Mouse (Mus musculus) ES-E14 (cell line): ENCODE data around the gene Hbp1. TPM values are rescaled to one million over a fixed set of nuclear protein-coding genes. Genes with fewer than 3 reads are reported as not detected.
A peak's percentile ranks its signal among the peaks of the same experiment; 100 is the strongest.

ENCODE experiments used
- DNase-seq: peaks from one replicate; pipeline ENCODE4 v3.0.0-alpha.2; 2013; ENCODE audit warnings: low read depth, low spot score
- H3K27ac ChIP-seq: 2 replicates; pipeline ENCODE4 v1.5.1; 2012; ENCODE audit warnings: low read depth, mild to moderate bottlenecking, low read length, moderate library complexity, mixed read lengths; ENCODE audit not compliant: poor library complexity, insufficient read depth, severe bottlenecking
- H3K36me3 ChIP-seq: 2 replicates; pipeline ENCODE4 v1.6.1; 2012; ENCODE audit warnings: mild to moderate bottlenecking, low read length, moderate library complexity, mixed read lengths; ENCODE audit not compliant: control insufficient read depth, poor library complexity, insufficient read depth, severe bottlenecking
- H3K4me1 ChIP-seq, 2 experiments: fragments of 150-350 bp in 1 of 2; sonication (generic) in 1 of 2; 2 replicates each; pipeline ENCODE4 v1.6.1; 2012; ENCODE audit warnings: low read length in 2 of 2, mild to moderate bottlenecking in 1 of 2, mixed read lengths in 1 of 2; ENCODE audit not compliant: control insufficient read depth in 2 of 2, insufficient read depth in 2 of 2, poor library complexity in 1 of 2
- H3K4me3 ChIP-seq, 2 experiments: fragments of 150-350 bp in 1 of 2; sonication (generic) in 1 of 2; 2 replicates each; pipeline ENCODE4 v1.5.1; 2012; ENCODE audit warnings: low read length in 2 of 2, low read depth in 1 of 2, mild to moderate bottlenecking in 1 of 2, mixed read lengths in 1 of 2; ENCODE audit not compliant: insufficient read depth in 1 of 2, poor library complexity in 1 of 2, severe bottlenecking in 1 of 2
- H3K9ac ChIP-seq: 2 replicates; pipeline ENCODE4 v1.6.1; 2012; ENCODE audit warnings: low read depth, mild to moderate bottlenecking, low read length, mixed read lengths; ENCODE audit not compliant: poor library complexity, insufficient read depth, severe bottlenecking
- H3K9me3 ChIP-seq: fragments of 150-350 bp; sonication (generic); 2 replicates; pipeline ENCODE4 v1.6.1; 2012; ENCODE audit warnings: low read depth, mild to moderate bottlenecking, low read length; ENCODE audit not compliant: control insufficient read depth, insufficient read depth
- CHD2 ChIP-seq: IDR thresholded peaks from 2 replicates; pipeline ENCODE4 v1.6.1; 2014; ENCODE audit warnings: mild to moderate bottlenecking, low read depth, low read length, inconsistent platforms
- HCFC1 ChIP-seq: IDR thresholded peaks from 2 replicates; pipeline ENCODE4 v1.6.1; 2012; ENCODE audit warnings: low read length, inconsistent platforms, borderline replicate concordance; ENCODE audit not compliant: insufficient read depth
- MAFK ChIP-seq: IDR thresholded peaks from 2 replicates; pipeline ENCODE4 v1.6.1; 2014; ENCODE audit warnings: mild to moderate bottlenecking, low read depth, low read length, inconsistent platforms; ENCODE audit not compliant: insufficient read depth
- ZC3H11A ChIP-seq: IDR thresholded peaks from 2 replicates; pipeline ENCODE4 v1.6.1; 2012; ENCODE audit warnings: low read depth, mild to moderate bottlenecking, inconsistent platforms, low read length, borderline replicate concordance
- ZNF384 ChIP-seq: IDR thresholded peaks from 2 replicates; pipeline ENCODE4 v1.6.1; 2012; ENCODE audit warnings: low read depth, low read length, inconsistent platforms
- in situ Hi-C, 2 experiments: fragments of 600-800 bp; cut with MboI; formaldehyde crosslinking; loops; one replicate each; pipeline ENCODE4 v1.15.1; 2025; ENCODE audit warnings: low sequenced_read_pairs in 2 of 2, inconsistent platforms in 1 of 2; ENCODE audit not compliant: unreplicated experiment in 2 of 2
- total RNA-seq: library from RNA; depleted of rRNA; stranded (reverse); fragments of 300-350 nt; gene quantifications from 2 replicates; pipeline ENCODE4 v1.2.3, GENCODE M21; 2012

Hbp1 gene
- total RNA-seq, 1 experiment = 43.3 TPM

DNA sequence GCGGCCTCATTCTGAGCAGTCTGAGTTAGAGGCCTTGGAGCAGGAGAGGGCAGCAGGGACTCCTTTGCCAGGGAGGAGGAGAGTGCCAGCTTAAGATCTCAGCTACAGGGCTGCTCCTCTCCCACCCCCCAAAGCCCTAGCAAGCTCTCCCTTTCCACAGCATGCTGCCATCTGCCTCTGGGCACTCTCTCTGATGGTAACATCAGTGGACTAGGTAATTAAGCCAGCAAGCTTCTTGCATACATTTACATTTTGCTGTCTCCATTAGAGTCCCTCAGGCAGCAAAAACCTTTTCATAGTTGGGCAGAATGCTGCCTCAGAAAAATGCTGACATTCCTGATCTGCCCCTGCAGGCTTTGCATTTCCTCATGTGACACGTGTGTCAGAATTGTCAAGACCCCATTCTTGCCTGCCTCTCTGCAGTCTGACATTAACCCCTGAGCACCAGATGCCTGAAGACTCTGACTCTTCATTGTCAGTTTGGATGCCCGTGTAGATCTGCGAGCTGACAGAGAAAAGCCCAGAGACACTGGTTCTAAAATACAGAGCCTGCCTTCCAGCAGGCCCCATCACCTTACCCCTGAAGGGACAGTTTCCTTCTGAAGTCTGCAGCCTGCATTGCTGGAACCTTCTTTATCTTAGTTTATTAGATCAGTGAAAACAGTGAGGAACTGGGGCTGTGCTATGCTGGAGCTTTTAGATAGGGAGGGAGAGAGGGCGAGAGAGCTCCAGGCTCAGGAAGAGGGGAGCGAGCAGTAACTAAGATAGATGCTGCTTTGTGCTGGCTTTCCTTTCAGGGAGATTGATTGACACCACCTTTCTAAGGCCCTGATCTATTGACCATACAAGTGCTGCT lies 44.4 kb downstream of the Hbp1 start:
- H3K27ac ChIP-seq = no peak overlapping the region
- H3K36me3 ChIP-seq = no peaks in the 10 kb centered on the region
- in situ Hi-C loops = no loop called here
- H3K9me3 ChIP-seq = no peaks in the 10 kb centered on the region
- no peaks in the 10 kb centered on the region for H3K4me1 ChIP-seq
- H3K4me3 ChIP-seq = no peak overlapping the region
- TF ChIP-seq MAFK (no peak), ZNF384 (no peak)
- no peak overlapping the region for H3K9ac ChIP-seq
- no peak for DNase-seq

DNA sequence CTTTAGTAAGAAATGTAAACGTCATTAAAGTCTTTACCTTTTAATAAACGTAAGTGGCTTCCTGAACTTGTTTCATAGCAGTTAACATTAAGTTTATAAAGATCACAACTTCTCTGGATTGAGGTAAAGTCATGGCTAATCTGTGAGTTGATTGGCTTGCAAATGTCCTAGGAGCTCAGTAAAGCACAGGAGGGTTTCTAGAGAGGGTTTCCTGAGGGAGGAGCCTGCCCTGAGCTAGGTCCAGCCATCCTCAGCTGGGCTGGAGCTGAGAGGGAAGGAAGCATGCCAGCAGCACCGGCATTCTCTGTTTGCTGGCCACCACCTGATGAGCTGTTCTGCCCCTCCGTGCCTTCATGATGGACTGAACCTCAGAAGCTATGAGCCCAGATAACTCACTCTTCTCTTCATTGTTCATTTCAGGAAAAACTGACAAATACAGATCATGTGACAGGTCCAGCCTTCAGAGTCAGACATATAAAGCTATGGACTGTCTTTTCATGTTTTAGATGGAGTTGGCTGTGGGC lies 49.9 kb downstream of the Hbp1 start:
- in situ Hi-C loops = no loop called here
- no peak overlapping the region for H3K9ac ChIP-seq
- DNase-seq = peak; percentile 49
- no peak for TF ChIP-seq ZNF384
- TF ChIP-seq ZC3H11A = no peak
- no peak for TF ChIP-seq HCFC1
- no peak for TF ChIP-seq CHD2
- no peak for TF ChIP-seq MAFK
- H3K4me1 ChIP-seq = peaks cover 8 to 11% of the 10 kb centered on the region in 2 experiments; a peak in 3 of 4 replicates
- no peaks in the 10 kb centered on the region for H3K9me3 ChIP-seq
- no peaks in the 10 kb centered on the region for H3K36me3 ChIP-seq
- no peak overlapping the region for H3K27ac ChIP-seq
- H3K4me3 ChIP-seq = peak overlapping the region in 1 of 2 experiments; percentile 18; a peak in 1 of 4 replicates

DNA sequence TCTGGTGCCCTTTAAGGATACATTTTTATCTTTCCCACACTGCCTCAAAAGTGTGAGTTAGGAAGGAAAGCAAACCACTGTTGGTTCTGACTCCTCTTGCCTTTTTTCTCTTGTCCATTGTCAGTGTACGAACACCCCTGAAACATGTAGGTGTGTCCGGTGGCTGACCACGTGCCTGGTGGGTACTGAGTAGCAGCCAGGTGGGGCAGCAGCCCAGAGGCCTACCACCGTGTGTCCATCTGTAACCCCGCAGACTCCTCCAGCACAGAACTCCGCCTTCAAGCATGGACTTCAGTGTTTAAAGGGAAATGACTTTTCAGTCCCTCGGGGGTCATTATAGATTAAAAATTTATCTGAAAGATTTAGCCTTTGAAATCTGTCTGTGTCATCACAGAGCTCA lies 52.9 kb downstream of the Hbp1 start:
- Histone ChIP-seq H3K4me3 (no peak overlapping the region; a peak in 1 of 4 replicates), H3K9ac (no peak overlapping the region), H3K27ac (no peak overlapping the region), H3K4me1 (peaks cover 11 to 14% of the 10 kb centered on the region in 2 experiments; a peak in 3 of 4 replicates), H3K36me3 (no peaks in the 10 kb centered on the region), H3K9me3 (no peaks in the 10 kb centered on the region)
- TF ChIP-seq ZC3H11A = no peak
- no peak for TF ChIP-seq MAFK
- TF ChIP-seq CHD2 = no peak
- TF ChIP-seq ZNF384 = no peak
- TF ChIP-seq HCFC1 = no peak
- no peak for DNase-seq
- in situ Hi-C loops = no loop called here

DNA sequence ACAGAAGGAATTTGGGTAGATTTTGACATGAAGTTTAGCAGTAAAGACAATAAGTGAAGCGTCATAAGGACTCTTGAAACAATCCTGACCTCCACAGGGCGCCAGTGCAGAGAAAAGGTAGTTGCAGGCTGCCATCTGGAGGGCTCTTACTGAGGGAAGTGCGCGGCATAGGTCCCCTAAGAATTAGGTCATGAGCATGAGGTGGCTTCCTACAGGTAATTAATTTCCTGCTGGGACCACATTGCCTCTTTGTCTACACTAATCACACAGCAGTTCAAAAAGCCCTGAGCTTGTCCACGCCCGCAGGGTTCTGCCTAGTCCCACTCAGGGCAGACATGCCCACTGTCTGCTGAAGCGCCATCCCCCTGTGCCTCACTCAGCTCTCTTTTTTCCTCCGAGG lies 53.3 kb downstream of the Hbp1 start:
- in situ Hi-C loops = no loop called here
- Histone ChIP-seq H3K9ac (no peak overlapping the region), H3K9me3 (no peaks in the 10 kb centered on the region), H3K36me3 (no peaks in the 10 kb centered on the region), H3K27ac (no peak overlapping the region), H3K4me1 (peaks cover 11 to 14% of the 10 kb centered on the region in 2 experiments; a peak in 3 of 4 replicates), H3K4me3 (no peak overlapping the region; a peak in 1 of 4 replicates)
- DNase-seq = no peak
- TF ChIP-seq HCFC1 (no peak), MAFK (no peak), ZC3H11A (no peak), CHD2 (no peak), ZNF384 (no peak)
